Mouse (Mus musculus) frontal cortex, postnatal 36 days (tissue): ENCODE data around the gene Chrna10.

Experiments
- DNase-seq, 2 experiments: peaks; one replicate each; pipeline ENCODE4 v3.0.0; 2022; ENCODE audit warnings: low spot score in 2 of 2

Chrna10 gene

GRCm38 (mm10) chr7:102081784-102082183, 34.8 kb downstream of the Chrna10 start:
- no peak for DNase-seq

- DNase-seq: no peak
Measured at GRCm38 (mm10) chr7:102080311-102080710, 36.3 kb downstream of the Chrna10 start.

GRCm38 (mm10) chr7:102078517-102078916, 38.1 kb downstream of the Chrna10 start:
- DNase-seq: peak; percentile 15 to 47

- no peak for DNase-seq
Measured at GRCm38 (mm10) chr7:102076714-102077296, 39.8 kb downstream of the Chrna10 start.

- no peak for DNase-seq
Measured at GRCm38 (mm10) chr7:102066363-102066762, 50.3 kb downstream of the Chrna10 start.

- peak; percentile 95 to 96 for DNase-seq
Measured at GRCm38 (mm10) chr7:102065046-102065891, 51.4 kb downstream of the Chrna10 start, which contains the start of the genes Rnf121, Xndc1 and Xntrpc. Gene Rnf121 (minus strand): TSS chr7:102065469. Gene Xndc1 (plus strand): TSS chr7:102065511. Gene Xntrpc (plus strand): TSS chr7:102065713.

- no peak for DNase-seq
Measured at GRCm38 (mm10) chr7:102064655-102065045, 52.0 kb downstream of the Chrna10 start.

GRCm38 (mm10) chr7:102063891-102064290, 52.7 kb downstream of the Chrna10 start:
- DNase-seq: no peak

- DNase-seq: no peak
Measured at GRCm38 (mm10) chr7:102062203-102062602, 54.4 kb downstream of the Chrna10 start.

- DNase-seq: no peak
Measured at GRCm38 (mm10) chr7:102061353-102061752, 55.3 kb downstream of the Chrna10 start.
